Mouse (Mus musculus) myocyte (in vitro differentiated cells): ENCODE results near the gene Tsen2.

ENCODE experiments used
- MAX ChIP-seq: IDR thresholded peaks from one replicate; pipeline ENCODE4 v1.6.1; 2011; ENCODE audit warnings: low read depth, mild to moderate bottlenecking, control low read depth
- MYOD1 ChIP-seq, 3 experiments: IDR thresholded peaks; one replicate each; pipeline ENCODE4 v1.6.1; 2011; ENCODE audit warnings: control low read depth in 2 of 3, low read depth in 2 of 3, mild to moderate bottlenecking in 2 of 3, moderate library complexity in 1 of 3; ENCODE audit not compliant: insufficient read length in 2 of 3, control insufficient read depth in 1 of 3
- POLR2A ChIP-seq: IDR thresholded peaks from one replicate; pipeline ENCODE4 v1.6.1; 2011; ENCODE audit warnings: low read depth, mild to moderate bottlenecking, control low read depth, moderate library complexity; ENCODE audit not compliant: insufficient read length
- POLR2AphosphoS2 ChIP-seq: IDR thresholded peaks from one replicate; pipeline ENCODE4 v1.6.1; 2011; ENCODE audit warnings: low read depth, control low read depth; ENCODE audit not compliant: insufficient read length
- TCF12 ChIP-seq: IDR thresholded peaks from one replicate; pipeline ENCODE4 v1.6.1; 2011; ENCODE audit warnings: mild to moderate bottlenecking, control low read depth; ENCODE audit not compliant: poor library complexity, insufficient read depth, severe bottlenecking
- USF1 ChIP-seq: IDR thresholded peaks from one replicate; pipeline ENCODE4 v1.6.1; 2011; ENCODE audit warnings: low read depth, mild to moderate bottlenecking, control low read depth, moderate library complexity

GRCm38 (mm10) chr6:115546276-115546675, 1.8 kb downstream of the Tsen2 start:
- TF ChIP-seq POLR2A: no peak
- no peak for TF ChIP-seq MAX
- TF ChIP-seq TCF12: no peak
- no peak for TF ChIP-seq USF1
- no peak for TF ChIP-seq MYOD1 (IDR thresholded peaks at IDR 0.05; ENCODE audit: control insufficient read depth in 1 of 3, insufficient read length in 2 of 3, low read depth in 2 of 3)
- no peak for TF ChIP-seq POLR2AphosphoS2
